Mouse (Mus musculus) hindbrain, postnatal 0 days (tissue): Measurements from ENCODE around the gene Ltbp1. TPM values are rescaled to one million over a fixed set of nuclear protein-coding genes. Genes with fewer than 3 reads are reported as not detected.

Source experiments
- ATAC-seq: fragments of 200-750 bp; cut with Nextera tagmentation; 2 replicates; pipeline ENCODE4 v1.8.0; 2017; ENCODE audit warnings: mild to moderate bottlenecking, moderate TSS enrichment, moderate library complexity
- DNase-seq: peaks from one replicate; pipeline ENCODE4 v3.0.0-alpha.2; 2015; ENCODE audit warnings: low spot score
- H3K27ac ChIP-seq: fragments of 300-500 bp; sonication (generic); 2 replicates; pipeline ENCODE4 v1.5.1; 2014; ENCODE audit warnings: mild to moderate bottlenecking
- H3K27me3 ChIP-seq: fragments of 300-500 bp; sonication (generic); 2 replicates; pipeline ENCODE4 v1.6.1; 2014; ENCODE audit warnings: low read length, mixed read lengths; ENCODE audit not compliant: insufficient read depth
- H3K36me3 ChIP-seq: fragments of 300-500 bp; sonication (generic); 2 replicates; pipeline ENCODE4 v1.6.1; 2014; ENCODE audit warnings: low read length, mixed read lengths; ENCODE audit not compliant: insufficient read depth
- H3K4me1 ChIP-seq: fragments of 300-500 bp; sonication (generic); 2 replicates; pipeline ENCODE4 v1.6.1; 2014; ENCODE audit warnings: antibody characterized with exemption, low read length, mixed read lengths; ENCODE audit not compliant: insufficient read depth
- H3K4me2 ChIP-seq: fragments of 300-500 bp; sonication (generic); 2 replicates; pipeline ENCODE4 v1.6.1; 2014; ENCODE audit warnings: low read depth, mild to moderate bottlenecking, low read length, moderate library complexity, mixed read lengths
- H3K4me3 ChIP-seq: fragments of 300-500 bp; sonication (generic); 2 replicates; pipeline ENCODE4 v1.5.1; 2014; ENCODE audit warnings: low read length
- H3K9ac ChIP-seq: fragments of 300-500 bp; sonication (generic); replicated peaks from 2 replicates; pipeline ENCODE4 v1.6.1; 2014; ENCODE audit warnings: mild to moderate bottlenecking, low read length, moderate library complexity, mixed read lengths
- H3K9me3 ChIP-seq: fragments of 300-500 bp; sonication (generic); 2 replicates; pipeline ENCODE4 v1.6.1; 2016; ENCODE audit warnings: low read length, mixed read lengths
- CTCF ChIP-seq: IDR thresholded peaks from 2 replicates; pipeline ENCODE4 v1.5.1; 2016; ENCODE audit warnings: antibody characterized with exemption, control low read depth, low read depth
- WGBS: fragments of 180-500 bp; shearing (Covaris S2); extraction: QIAGEN DNeasy Blood & Tissue Kit; methylation state at CpG from one replicate; pipeline ENCODE4 v1.1.7; 2014; 5-methylcytosine and 5-hydroxymethylcytosine counted together
- polyA plus RNA-seq: library from polyadenylated mRNA; unstranded; fragments of >200 nt; fragmentation: Nextera tagmentation; extraction: Ambion mirVana; gene quantifications from 2 replicates; pipeline ENCODE4 v1.2.1, GENCODE M21; 2015
- total RNA-seq: library from RNA; depleted of rRNA; stranded (reverse); fragments of >200 nt; gene quantifications from 2 replicates; pipeline ENCODE4 v1.2.3, GENCODE M21; 2014

The Ltbp1 gene
- total and polyA plus RNA-seq, 2 experiments from 2014 or later: 1.7 to 5.0 TPM

GRCm38 (mm10) chr17:75245085-75245484 lies 239.7 kb downstream of the Ltbp1 start:
- DNase-seq (no peak), ATAC-seq (no peak)
- H3K4me3 ChIP-seq: no peak overlapping the region
- H3K27me3 ChIP-seq: no peaks in the 10 kb centered on the region
- WGBS: 93% methylated on average over 7 of the region's 7 CpGs
- no peaks in the 10 kb centered on the region for H3K36me3 ChIP-seq
- no peak overlapping the region for H3K27ac ChIP-seq
- no peak overlapping the region for H3K4me2 ChIP-seq
- H3K9me3 ChIP-seq: no peaks in the 10 kb centered on the region
- no peak for TF ChIP-seq CTCF
- no peaks in the 10 kb centered on the region for H3K4me1 ChIP-seq
- H3K9ac ChIP-seq: no peak overlapping the region

- no peaks in the 10 kb centered on the region for H3K36me3 ChIP-seq
- ATAC-seq (no peak), DNase-seq (no peak)
- no peak for TF ChIP-seq CTCF
- no peaks in the 10 kb centered on the region for H3K27me3 ChIP-seq
- no peak overlapping the region for H3K27ac ChIP-seq
- H3K4me2 ChIP-seq: no peak overlapping the region
- H3K9me3 ChIP-seq: no peaks in the 10 kb centered on the region
- no peak overlapping the region for H3K9ac ChIP-seq
- no peak overlapping the region for H3K4me3 ChIP-seq
- WGBS: 53% methylated on average over 10 of the region's 10 CpGs
- H3K4me1 ChIP-seq: no peaks in the 10 kb centered on the region
Measured at GRCm38 (mm10) chr17:75248632-75249031, 243.3 kb downstream of the Ltbp1 start.

GRCm38 (mm10) chr17:75250571-75250970 lies 245.2 kb downstream of the Ltbp1 start:
- Histone ChIP-seq H3K36me3 (no peaks in the 10 kb centered on the region), H3K4me2 (no peak overlapping the region), H3K4me3 (no peak overlapping the region), H3K9me3 (no peaks in the 10 kb centered on the region), H3K4me1 (no peaks in the 10 kb centered on the region), H3K27me3 (no peaks in the 10 kb centered on the region), H3K9ac (no peak overlapping the region), H3K27ac (no peak overlapping the region)
- 91% methylated on average over 6 of the region's 6 CpGs for WGBS
- DNase-seq (no peak), ATAC-seq (no peak)
- TF ChIP-seq CTCF: no peak

GRCm38 (mm10) chr17:75251094-75251493 lies 245.7 kb downstream of the Ltbp1 start:
- WGBS: 87% methylated on average over 6 of the region's 6 CpGs
- DNase-seq (no peak), ATAC-seq (no peak)
- H3K27me3 ChIP-seq: no peaks in the 10 kb centered on the region
- H3K9ac ChIP-seq: no peak overlapping the region
- no peak for TF ChIP-seq CTCF
- H3K27ac ChIP-seq: no peak overlapping the region
- no peaks in the 10 kb centered on the region for H3K36me3 ChIP-seq
- no peak overlapping the region for H3K4me3 ChIP-seq
- no peaks in the 10 kb centered on the region for H3K9me3 ChIP-seq
- no peak overlapping the region for H3K4me2 ChIP-seq
- H3K4me1 ChIP-seq: no peaks in the 10 kb centered on the region

- Histone ChIP-seq H3K9me3 (no peaks in the 10 kb centered on the region), H3K4me2 (no peak overlapping the region), H3K4me1 (no peaks in the 10 kb centered on the region), H3K27ac (no peak overlapping the region), H3K27me3 (no peaks in the 10 kb centered on the region), H3K4me3 (no peak overlapping the region), H3K9ac (no peak overlapping the region), H3K36me3 (no peaks in the 10 kb centered on the region)
- ATAC-seq (no peak), DNase-seq (no peak)
- 93% methylated on average over 5 of the region's 5 CpGs for WGBS
- no peak for TF ChIP-seq CTCF
Measured at GRCm38 (mm10) chr17:75252540-75252939, 247.2 kb downstream of the Ltbp1 start.

GRCm38 (mm10) chr17:75254909-75255308 lies 249.5 kb downstream of the Ltbp1 start:
- no peak for DNase-seq
- H3K9ac ChIP-seq: no peak overlapping the region
- no peak overlapping the region for H3K4me3 ChIP-seq
- H3K27me3 ChIP-seq: no peaks in the 10 kb centered on the region
- no peaks in the 10 kb centered on the region for H3K4me1 ChIP-seq
- no peak overlapping the region for H3K4me2 ChIP-seq
- TF ChIP-seq CTCF: no peak
- no peak overlapping the region for H3K27ac ChIP-seq
- WGBS: 51% methylated on average over 6 of the region's 6 CpGs
- no peaks in the 10 kb centered on the region for H3K36me3 ChIP-seq
- ATAC-seq: no peak
- no peaks in the 10 kb centered on the region for H3K9me3 ChIP-seq

- no peaks in the 10 kb centered on the region for H3K4me1 ChIP-seq
- no peak overlapping the region for H3K4me2 ChIP-seq
- no peak overlapping the region for H3K9ac ChIP-seq
- DNase-seq (no peak), ATAC-seq (no peak)
- WGBS: 45% methylated on average over 1 of the region's 1 CpGs
- H3K4me3 ChIP-seq: no peak overlapping the region
- TF ChIP-seq CTCF: no peak
- H3K9me3 ChIP-seq: no peaks in the 10 kb centered on the region
- H3K27ac ChIP-seq: no peak overlapping the region
- no peaks in the 10 kb centered on the region for H3K27me3 ChIP-seq
- no peaks in the 10 kb centered on the region for H3K36me3 ChIP-seq
Measured at GRCm38 (mm10) chr17:75255967-75256366, 250.6 kb downstream of the Ltbp1 start.
